Mouse (Mus musculus) liver, postnatal 0 days (tissue): Measurements from ENCODE around the gene Bpifa5. TPM values are rescaled to one million over a fixed set of nuclear protein-coding genes. Genes with fewer than 3 reads are reported as not detected.

ENCODE experiments used
- ATAC-seq: fragments of 200-750 bp; cut with Nextera tagmentation; 2 replicates; pipeline ENCODE4 v1.8.0; 2017; ENCODE audit warnings: mild to moderate bottlenecking, moderate library complexity
- DNase-seq: peaks from one replicate; pipeline ENCODE4 v3.0.0-alpha.2; 2016
- H3K27ac ChIP-seq: fragments of 300-500 bp; sonication (generic); 2 replicates; pipeline ENCODE4 v1.5.1; 2014; ENCODE audit warnings: antibody characterized with exemption, moderate library complexity, mild to moderate bottlenecking, low read depth
- H3K27me3 ChIP-seq: fragments of 300-500 bp; sonication (generic); 2 replicates; pipeline ENCODE4 v1.6.1; 2014; ENCODE audit warnings: low read length, control low read depth, mixed read lengths; ENCODE audit not compliant: insufficient read depth
- H3K36me3 ChIP-seq: fragments of 300-500 bp; sonication (generic); replicated peaks from 2 replicates; pipeline ENCODE4 v1.6.1; 2014; ENCODE audit warnings: mild to moderate bottlenecking, control low read depth, low read length, moderate library complexity, mixed read lengths; ENCODE audit not compliant: insufficient read depth
- H3K4me1 ChIP-seq: fragments of 300-500 bp; sonication (generic); 2 replicates; pipeline ENCODE4 v1.6.1; 2014; ENCODE audit warnings: antibody characterized with exemption, mild to moderate bottlenecking, control low read depth; ENCODE audit not compliant: insufficient read depth
- H3K4me2 ChIP-seq: fragments of 300-500 bp; sonication (generic); 2 replicates; pipeline ENCODE4 v1.6.1; 2014; ENCODE audit warnings: low read depth, mild to moderate bottlenecking, low read length, moderate library complexity, mixed read lengths
- H3K4me3 ChIP-seq: fragments of 300-500 bp; sonication (generic); 2 replicates; pipeline ENCODE4 v1.5.1; 2014; ENCODE audit warnings: low read depth, low read length
- H3K9ac ChIP-seq: fragments of 300-500 bp; sonication (generic); replicated peaks from 2 replicates; pipeline ENCODE4 v1.6.1; 2014; ENCODE audit warnings: mild to moderate bottlenecking, moderate library complexity
- H3K9me3 ChIP-seq: fragments of 300-500 bp; sonication (generic); 2 replicates; pipeline ENCODE4 v1.6.1; 2016; ENCODE audit warnings: mild to moderate bottlenecking, control low read depth, low read length, mixed read lengths
- CTCF ChIP-seq: sonication (generic); IDR thresholded peaks from 2 replicates; pipeline ENCODE4 v1.5.1; 2016; ENCODE audit warnings: antibody characterized with exemption, low read depth
- EP300 ChIP-seq: IDR thresholded peaks from 2 replicates; pipeline ENCODE4 v1.6.1; 2016; ENCODE audit warnings: antibody characterized with exemption, low read depth, mild to moderate bottlenecking
- WGBS: fragments of 180-500 bp; shearing (Covaris S2); extraction: QIAGEN DNeasy Blood & Tissue Kit; methylation state at CpG from one replicate; pipeline ENCODE4 v1.1.7; 2014; ENCODE audit not compliant: insufficient replicate concordance; 5-methylcytosine and 5-hydroxymethylcytosine counted together
- polyA plus RNA-seq: library from polyadenylated mRNA; unstranded; fragments of >200 nt; fragmentation: Nextera tagmentation; extraction: Ambion mirVana; gene quantifications from 2 replicates; pipeline ENCODE4 v1.2.1, GENCODE M21; 2015

The Bpifa5 gene
- polyA plus RNA-seq, 1 experiment from 2014 or later, result not detected

DNA sequence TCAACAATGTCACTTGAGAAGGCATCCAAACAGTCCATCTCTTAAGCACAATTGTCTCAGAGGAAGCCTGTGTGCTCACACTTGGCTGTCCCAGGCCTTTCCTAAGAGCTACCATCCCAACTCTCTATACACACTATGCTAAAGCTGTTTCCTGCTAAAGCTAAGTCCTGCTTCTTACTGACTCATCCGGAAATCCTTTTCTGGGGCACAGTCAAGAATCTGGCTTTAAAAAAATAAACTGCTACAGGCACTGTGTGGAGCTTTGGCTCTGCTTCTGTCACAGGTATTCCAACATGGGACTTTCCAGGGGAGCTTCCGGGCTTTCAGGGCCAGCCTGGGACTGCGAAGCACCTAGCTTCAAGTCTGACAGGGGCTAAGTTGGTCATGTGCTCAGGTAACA, 23.3 kb downstream of the Bpifa5 start:
- Histone ChIP-seq H3K4me2 (no peak overlapping the region), H3K36me3 (no peaks in the 10 kb centered on the region), H3K27me3 (no peaks in the 10 kb centered on the region), H3K4me1 (0 out of 2 replicates have a peak, but pooled peaks cover 3% of the 10 kb centered on the region), H3K9ac (no peak overlapping the region), H3K27ac (no peak overlapping the region), H3K4me3 (no peak overlapping the region), H3K9me3 (no peaks in the 10 kb centered on the region)
- DNase-seq (no peak), ATAC-seq (no peak)
- TF ChIP-seq EP300 (no peak), CTCF (no peak)
- WGBS, result 72% methylated on average over 3 of the region's 3 CpGs

- H3K9ac ChIP-seq, result no peak overlapping the region
- H3K9me3 ChIP-seq, result no peaks in the 10 kb centered on the region
- no peak overlapping the region for H3K27ac ChIP-seq
- H3K4me2 ChIP-seq, result no peak overlapping the region
- TF ChIP-seq CTCF (peak; percentile 54), EP300 (no peak)
- DNase-seq, result no peak
- no peak for ATAC-seq
- no peaks in the 10 kb centered on the region for H3K36me3 ChIP-seq
- H3K4me3 ChIP-seq, result no peak overlapping the region
- no peaks in the 10 kb centered on the region for H3K27me3 ChIP-seq
- 0 out of 2 replicates have a peak, but pooled peaks cover 3% of the 10 kb centered on the region for H3K4me1 ChIP-seq
- 33% methylated on average over 5 of the region's 5 CpGs for WGBS
Observed at GRCm38 (mm10) chr2:154187468-154187867, 25.1 kb downstream of the Bpifa5 start.

GRCm38 (mm10) chr2:154189877-154190434, 27.5 kb downstream of the Bpifa5 start:
- WGBS, result 64% methylated on average over 7 of the region's 7 CpGs
- no peak for ATAC-seq
- no peaks in the 10 kb centered on the region for H3K36me3 ChIP-seq
- 0 out of 2 replicates have a peak, but pooled peaks cover 3% of the 10 kb centered on the region for H3K4me1 ChIP-seq
- TF ChIP-seq EP300 (no peak), CTCF (no peak)
- H3K4me3 ChIP-seq, result no peak overlapping the region
- DNase-seq, result no peak
- no peaks in the 10 kb centered on the region for H3K27me3 ChIP-seq
- H3K9ac ChIP-seq, result no peak overlapping the region
- no peak overlapping the region for H3K4me2 ChIP-seq
- no peaks in the 10 kb centered on the region for H3K9me3 ChIP-seq
- H3K27ac ChIP-seq, result no peak overlapping the region

DNA sequence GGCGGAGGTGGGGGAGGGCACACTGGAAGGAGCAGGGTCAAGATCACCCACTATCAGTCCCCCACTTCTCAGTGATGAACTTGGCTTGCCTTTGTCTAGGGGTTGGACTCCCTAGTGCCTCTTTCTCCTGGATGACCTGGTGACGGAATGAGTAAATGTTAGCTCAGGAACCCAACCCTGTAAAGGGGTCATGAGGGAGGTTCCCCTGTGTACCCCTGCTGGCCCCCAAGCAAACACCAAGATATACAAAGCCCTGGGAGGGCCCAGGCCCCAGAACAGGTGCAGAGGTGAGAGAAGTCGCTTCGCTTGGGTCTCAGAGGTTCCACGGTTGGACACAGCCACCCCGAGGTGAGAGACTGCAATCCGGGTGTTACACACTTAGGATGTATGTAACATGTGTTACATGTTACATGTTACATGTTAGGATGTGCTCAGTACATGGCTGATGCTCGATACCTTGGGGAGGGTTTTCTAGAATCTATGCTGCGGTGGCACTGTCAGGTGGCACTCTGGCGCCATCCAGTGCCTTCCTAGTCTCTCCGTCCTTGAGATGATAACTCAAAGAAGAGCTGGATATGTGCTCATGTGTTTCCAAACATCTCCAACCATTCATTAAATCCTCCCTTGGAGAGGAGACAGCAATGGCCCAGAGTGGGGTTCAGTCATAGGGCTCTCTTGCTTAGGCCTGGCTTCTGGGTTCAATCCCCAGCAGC, 28.3 kb downstream of the Bpifa5 start, which contains the start of gene Bpifb1:
TSS of gene Bpifb1 (plus strand) at position 273 of the 713 bp plus-strand sequence.
- no peak for DNase-seq
- WGBS, result 72% methylated on average over 11 of the region's 11 CpGs
- Histone ChIP-seq H3K27me3 (no peaks in the 10 kb centered on the region), H3K27ac (no peak within 1 kb of the TSS), H3K9ac (no peak within 1 kb of the TSS), H3K36me3 (no peaks in the 10 kb centered on the region), H3K9me3 (no peaks in the 10 kb centered on the region), H3K4me2 (no peak within 1 kb of the TSS), H3K4me1 (0 out of 2 replicates have a peak, but pooled peaks cover 3% of the 10 kb centered on the region), H3K4me3 (no peak within 1 kb of the TSS)
- TF ChIP-seq EP300, result no peak
- TF ChIP-seq CTCF, result peak; percentile 39
- ATAC-seq, result no peak

DNA sequence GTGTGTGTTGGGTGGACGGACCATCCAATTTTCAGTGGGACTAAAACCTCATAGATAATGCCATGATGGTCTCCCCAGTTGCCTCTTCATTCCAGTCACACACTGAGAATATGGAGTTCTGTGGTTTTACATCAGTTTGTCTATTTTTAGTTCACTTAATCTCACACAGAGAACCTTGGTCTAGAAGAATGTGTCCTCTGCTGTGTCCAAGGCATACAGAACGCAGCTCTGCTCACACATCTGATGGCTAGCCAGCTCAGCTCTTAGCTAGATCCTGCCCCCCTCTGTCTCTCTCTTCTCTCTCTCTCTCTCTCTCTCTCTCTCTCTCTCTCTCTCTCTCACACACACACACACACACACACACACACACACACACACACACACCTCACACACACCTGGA, 29.7 kb downstream of the Bpifa5 start:
- Histone ChIP-seq H3K4me3 (no peak overlapping the region), H3K4me2 (no peak overlapping the region), H3K9me3 (no peaks in the 10 kb centered on the region), H3K9ac (no peak overlapping the region), H3K4me1 (0 out of 2 replicates have a peak, but pooled peaks cover 3% of the 10 kb centered on the region), H3K27ac (no peak overlapping the region), H3K27me3 (no peaks in the 10 kb centered on the region), H3K36me3 (no peaks in the 10 kb centered on the region)
- DNase-seq (no peak), ATAC-seq (no peak)
- 78% methylated on average over 2 of the region's 2 CpGs for WGBS
- no peak for TF ChIP-seq EP300

GRCm38 (mm10) chr2:154193071-154193470, 30.7 kb downstream of the Bpifa5 start:
- Histone ChIP-seq H3K9ac (no peak overlapping the region), H3K4me1 (0 out of 2 replicates have a peak, but pooled peaks cover 3% of the 10 kb centered on the region), H3K9me3 (no peaks in the 10 kb centered on the region), H3K27ac (no peak overlapping the region), H3K36me3 (no peaks in the 10 kb centered on the region), H3K4me2 (no peak overlapping the region), H3K4me3 (no peak overlapping the region), H3K27me3 (no peaks in the 10 kb centered on the region)
- ATAC-seq (no peak), DNase-seq (no peak)
- TF ChIP-seq EP300 (no peak), CTCF (no peak)
- 76% methylated on average over 4 of the region's 4 CpGs for WGBS
